Mouse (Mus musculus): ENCODE data around the gene Ccdc33. TPM values are rescaled to one million over a fixed set of nuclear protein-coding genes. Genes with fewer than 3 reads are reported as not detected.

Ccdc33 gene
- total and polyA plus RNA-seq, 2 experiments, result not detected

- H3K4me3 ChIP-seq (ENCODE audit: insufficient read depth, low read depth, low read length), result no peak overlapping the region
- peaks cover 2% of the 10 kb centered on the region; the same call in 1 of the 2 replicates for H3K4me1 ChIP-seq (ENCODE audit: control insufficient read depth, insufficient read depth, low read length)
- no peaks in the 10 kb centered on the region for H3K36me3 ChIP-seq (ENCODE audit: control insufficient read depth, insufficient read depth, low read length)
- TF ChIP-seq CTCF (IDR thresholded peaks at IDR 0.05; ENCODE audit: low read depth, low read length) (no peak), POLR2A (IDR thresholded peaks at IDR 0.05; ENCODE audit: extremely low read depth, insufficient read depth, low read length) (no peak)
- no peaks in the 10 kb centered on the region for H3K79me2 ChIP-seq (ENCODE audit: control insufficient read depth, insufficient read depth, low read length)
- peaks cover 7% of the 10 kb centered on the region for H3K27me3 ChIP-seq (ENCODE audit: control insufficient read depth, insufficient read depth, low read length)
- no peak overlapping the region for H3K27ac ChIP-seq (replicated peaks; ENCODE audit: insufficient read depth, low read depth, low read length)
- DNase-seq (ENCODE audit: extremely low read depth, low read depth, low spot score), result no peak
- no peak overlapping the region for H3K9ac ChIP-seq (ENCODE audit: low read depth, low read length)
- WGBS, result 30% methylated on average over 13 of the region's 13 CpGs
These were observed 10.3 kb upstream of the Ccdc33 start for GRCm38 (mm10) chr9:58128926-58129413.

GRCm38 (mm10) chr9:58125811-58126210 is 7.2 kb upstream of the Ccdc33 start:
- Histone ChIP-seq H3K27me3 (ENCODE audit: control insufficient read depth, insufficient read depth, low read length) (peaks cover 7% of the 10 kb centered on the region), H3K9ac (ENCODE audit: low read depth, low read length) (no peak overlapping the region), H3K27ac (replicated peaks; ENCODE audit: insufficient read depth, low read depth, low read length) (no peak overlapping the region), H3K4me3 (ENCODE audit: insufficient read depth, low read depth, low read length) (no peak overlapping the region), H3K79me2 (ENCODE audit: control insufficient read depth, insufficient read depth, low read length) (no peaks in the 10 kb centered on the region), H3K4me1 (ENCODE audit: control insufficient read depth, insufficient read depth, low read length) (peaks cover 2% of the 10 kb centered on the region; the same call in 1 of the 2 replicates), H3K36me3 (ENCODE audit: control insufficient read depth, insufficient read depth, low read length) (no peaks in the 10 kb centered on the region)
- no peak for DNase-seq (ENCODE audit: extremely low read depth, low read depth, low spot score)
- 30% methylated on average over 4 of the region's 4 CpGs for WGBS
- TF ChIP-seq POLR2A (IDR thresholded peaks at IDR 0.05; ENCODE audit: extremely low read depth, insufficient read depth, low read length), result no peak

GRCm38 (mm10) chr9:58125085-58125484 is 6.5 kb upstream of the Ccdc33 start:
- H3K27ac ChIP-seq (replicated peaks; ENCODE audit: insufficient read depth, low read depth, low read length), result no peak overlapping the region
- no peak overlapping the region for H3K9ac ChIP-seq (ENCODE audit: low read depth, low read length)
- H3K36me3 ChIP-seq (ENCODE audit: control insufficient read depth, insufficient read depth, low read length), result no peaks in the 10 kb centered on the region
- no peaks in the 10 kb centered on the region for H3K79me2 ChIP-seq (ENCODE audit: control insufficient read depth, insufficient read depth, low read length)
- DNase-seq (ENCODE audit: extremely low read depth, low read depth, low spot score), result no peak
- H3K27me3 ChIP-seq (ENCODE audit: control insufficient read depth, insufficient read depth, low read length), result peaks cover 7% of the 10 kb centered on the region
- TF ChIP-seq CTCF (IDR thresholded peaks at IDR 0.05; ENCODE audit: low read depth, low read length), result no peak
- no peak for TF ChIP-seq POLR2A (IDR thresholded peaks at IDR 0.05; ENCODE audit: extremely low read depth, insufficient read depth, low read length)
- 72% methylated on average over 3 of the region's 3 CpGs for WGBS
- H3K4me1 ChIP-seq (ENCODE audit: control insufficient read depth, insufficient read depth, low read length), result peaks cover 2% of the 10 kb centered on the region; the same call in 1 of the 2 replicates
- no peak overlapping the region for H3K4me3 ChIP-seq (ENCODE audit: insufficient read depth, low read depth, low read length)

- no peaks in the 10 kb centered on the region for H3K27me3 ChIP-seq (ENCODE audit: control insufficient read depth, insufficient read depth, low read length)
These were observed 2.5 kb downstream of the Ccdc33 start for GRCm38 (mm10) chr9:58116024-58116651.

GRCm38 (mm10) chr9:58115297-58115925 is 3.2 kb downstream of the Ccdc33 start:
- 61% methylated on average over 7 of the region's 7 CpGs for WGBS
- Histone ChIP-seq H3K4me1 (ENCODE audit: control insufficient read depth, insufficient read depth, low read length) (peaks cover 13% of the 10 kb centered on the region), H3K27ac (replicated peaks; ENCODE audit: insufficient read depth, low read depth, low read length) (no peak overlapping the region), H3K4me3 (ENCODE audit: insufficient read depth, low read depth, low read length) (no peak overlapping the region), H3K9ac (ENCODE audit: low read depth, low read length) (no peak overlapping the region), H3K27me3 (ENCODE audit: control insufficient read depth, insufficient read depth, low read length) (no peaks in the 10 kb centered on the region), H3K36me3 (ENCODE audit: control insufficient read depth, insufficient read depth, low read length) (no peaks in the 10 kb centered on the region), H3K79me2 (ENCODE audit: control insufficient read depth, insufficient read depth, low read length) (no peaks in the 10 kb centered on the region)
- no peak for DNase-seq (ENCODE audit: extremely low read depth, low read depth, low spot score)
- no peak for TF ChIP-seq CTCF (IDR thresholded peaks at IDR 0.05; ENCODE audit: low read depth, low read length)
- no peak for TF ChIP-seq POLR2A (IDR thresholded peaks at IDR 0.05; ENCODE audit: extremely low read depth, insufficient read depth, low read length)

More at GRCm38 (mm10) chr9:58116024-58116651, 2.5 kb downstream of the Ccdc33 start:
- H3K4me1 ChIP-seq (ENCODE audit: control insufficient read depth, insufficient read depth, low read length), result peaks cover 13% of the 10 kb centered on the region
- H3K9ac ChIP-seq (ENCODE audit: low read depth, low read length), result no peak overlapping the region
- H3K27ac ChIP-seq (replicated peaks; ENCODE audit: insufficient read depth, low read depth, low read length), result no peak overlapping the region
- no peak for TF ChIP-seq CTCF (IDR thresholded peaks at IDR 0.05; ENCODE audit: low read depth, low read length)
- no peak for TF ChIP-seq POLR2A (IDR thresholded peaks at IDR 0.05; ENCODE audit: extremely low read depth, insufficient read depth, low read length)
- 47% methylated on average over 7 of the region's 7 CpGs for WGBS
- no peaks in the 10 kb centered on the region for H3K79me2 ChIP-seq (ENCODE audit: control insufficient read depth, insufficient read depth, low read length)
- DNase-seq (ENCODE audit: extremely low read depth, low read depth, low spot score), result peak; percentile 85
- H3K36me3 ChIP-seq (ENCODE audit: control insufficient read depth, insufficient read depth, low read length), result no peaks in the 10 kb centered on the region
- no peak overlapping the region for H3K4me3 ChIP-seq (ENCODE audit: insufficient read depth, low read depth, low read length)

GRCm38 (mm10) chr9:58114019-58114418 is 4.6 kb downstream of the Ccdc33 start:
- no peaks in the 10 kb centered on the region for H3K79me2 ChIP-seq (ENCODE audit: control insufficient read depth, insufficient read depth, low read length)
- 26% methylated on average over 9 of the region's 9 CpGs for WGBS
- no peak overlapping the region for H3K4me3 ChIP-seq (ENCODE audit: insufficient read depth, low read depth, low read length)
- no peak overlapping the region for H3K27ac ChIP-seq (replicated peaks; ENCODE audit: insufficient read depth, low read depth, low read length)
- H3K27me3 ChIP-seq (ENCODE audit: control insufficient read depth, insufficient read depth, low read length), result no peaks in the 10 kb centered on the region
- TF ChIP-seq POLR2A (IDR thresholded peaks at IDR 0.05; ENCODE audit: extremely low read depth, insufficient read depth, low read length) (no peak), CTCF (IDR thresholded peaks at IDR 0.05; ENCODE audit: low read depth, low read length) (no peak)
- H3K9ac ChIP-seq (ENCODE audit: low read depth, low read length), result no peak overlapping the region
- no peak for DNase-seq (ENCODE audit: extremely low read depth, low read depth, low spot score)
- no peaks in the 10 kb centered on the region for H3K36me3 ChIP-seq (ENCODE audit: control insufficient read depth, insufficient read depth, low read length)
- peaks cover 13% of the 10 kb centered on the region for H3K4me1 ChIP-seq (ENCODE audit: control insufficient read depth, insufficient read depth, low read length)
